Mouse (Mus musculus): ENCODE data around the gene Nucb1. TPM values are rescaled to one million over a fixed set of nuclear protein-coding genes. Genes with fewer than 3 reads are reported as not detected.

The Nucb1 gene
- polyA plus RNA-seq, 1 experiment from 2014 or later = 106 TPM

GRCm38 (mm10) chr7:45508561-45508960 lies 1.6 kb downstream of the Nucb1 start:
- Histone ChIP-seq H3K4me3 (0 out of 2 replicates have a peak overlapping the region, but pooled peaks have one; percentile 7), H3K9ac (replicated peaks) (no peak overlapping the region; the same call in 1 of the 2 replicates)

GRCm38 (mm10) chr7:45507583-45507982 lies 2.6 kb downstream of the Nucb1 start:
- Histone ChIP-seq H3K4me2 (replicated peaks) (no peak overlapping the region), H3K9ac (replicated peaks) (no peak overlapping the region), H3K27ac (replicated peaks) (no peak overlapping the region), H3K27me3 (no peaks in the 10 kb centered on the region), H3K4me3 (no peak overlapping the region), H3K4me1 (peaks cover 14% of the 10 kb centered on the region), H3K36me3 (peaks cover 19% of the 10 kb centered on the region), H3K9me3 (no peaks in the 10 kb centered on the region)
- ATAC-seq (ENCODE audit: low FRiP score, low read depth) = no peak
- WGBS = 90% methylated on average over 6 of the region's 6 CpGs

More at GRCm38 (mm10) chr7:45508561-45508960, 1.6 kb downstream of the Nucb1 start:
- Histone ChIP-seq H3K4me2 (replicated peaks) (no peak overlapping the region), H3K27ac (replicated peaks) (no peak overlapping the region), H3K9me3 (no peaks in the 10 kb centered on the region), H3K4me1 (peaks cover 14% of the 10 kb centered on the region), H3K27me3 (no peaks in the 10 kb centered on the region), H3K36me3 (peaks cover 15% of the 10 kb centered on the region)
- no peak for ATAC-seq (ENCODE audit: low FRiP score, low read depth)
- WGBS = 86% methylated on average over 6 of the region's 6 CpGs

GRCm38 (mm10) chr7:45498427-45498826 lies 11.8 kb downstream of the Nucb1 start:
- ATAC-seq (ENCODE audit: low FRiP score, low read depth) = no peak
- WGBS = 95% methylated on average over 6 of the region's 6 CpGs
- Histone ChIP-seq H3K27me3 (no peaks in the 10 kb centered on the region), H3K9me3 (no peaks in the 10 kb centered on the region), H3K4me3 (no peak overlapping the region), H3K27ac (replicated peaks) (no peak overlapping the region), H3K36me3 (peaks cover 86% of the 10 kb centered on the region), H3K4me1 (no peaks in the 10 kb centered on the region), H3K9ac (replicated peaks) (no peak overlapping the region), H3K4me2 (replicated peaks) (no peak overlapping the region)

- no peak overlapping the region for H3K4me3 ChIP-seq
- no peak overlapping the region for H3K9ac ChIP-seq (replicated peaks)
- no peaks in the 10 kb centered on the region for H3K9me3 ChIP-seq
- peaks cover 67% of the 10 kb centered on the region for H3K36me3 ChIP-seq
- 77% methylated on average over 9 of the region's 9 CpGs for WGBS
- H3K4me2 ChIP-seq (replicated peaks) = no peak overlapping the region
- ATAC-seq (ENCODE audit: low FRiP score, low read depth) = no peak
- no peak overlapping the region for H3K27ac ChIP-seq (replicated peaks)
- H3K4me1 ChIP-seq = peaks cover 5% of the 10 kb centered on the region; the same call in 1 of the 2 replicates
- no peaks in the 10 kb centered on the region for H3K27me3 ChIP-seq
These were observed 15.7 kb downstream of the Nucb1 start for GRCm38 (mm10) chr7:45494548-45494947.

GRCm38 (mm10) chr7:45492951-45493350 lies 17.3 kb downstream of the Nucb1 start:
- no peak overlapping the region for H3K4me3 ChIP-seq
- no peaks in the 10 kb centered on the region for H3K9me3 ChIP-seq
- H3K9ac ChIP-seq (replicated peaks) = no peak overlapping the region
- H3K27ac ChIP-seq (replicated peaks) = no peak overlapping the region
- ATAC-seq (ENCODE audit: low FRiP score, low read depth) = no peak
- 95% methylated on average over 5 of the region's 5 CpGs for WGBS
- H3K36me3 ChIP-seq = peaks cover 51% of the 10 kb centered on the region
- peaks cover 13% of the 10 kb centered on the region; the same call in 1 of the 2 replicates for H3K4me1 ChIP-seq
- H3K27me3 ChIP-seq = no peaks in the 10 kb centered on the region
- no peak overlapping the region for H3K4me2 ChIP-seq (replicated peaks)

- H3K27me3 ChIP-seq = no peaks in the 10 kb centered on the region
- peaks cover 45% of the 10 kb centered on the region for H3K36me3 ChIP-seq
- 93% methylated on average over 8 of the region's 8 CpGs for WGBS
- no peak overlapping the region for H3K27ac ChIP-seq (replicated peaks)
- no peak for ATAC-seq (ENCODE audit: low FRiP score, low read depth)
- no peak overlapping the region for H3K4me2 ChIP-seq (replicated peaks)
- no peaks in the 10 kb centered on the region for H3K9me3 ChIP-seq
- no peak overlapping the region for H3K4me3 ChIP-seq
- H3K9ac ChIP-seq (replicated peaks) = no peak overlapping the region
- peaks cover 13% of the 10 kb centered on the region; the same call in 1 of the 2 replicates for H3K4me1 ChIP-seq
These were observed 17.9 kb downstream of the Nucb1 start for GRCm38 (mm10) chr7:45492225-45492844.

- H3K27me3 ChIP-seq = no peaks in the 10 kb centered on the region
- no peak overlapping the region for H3K9ac ChIP-seq (replicated peaks)
- no peak for ATAC-seq (ENCODE audit: low FRiP score, low read depth)
- H3K36me3 ChIP-seq = peaks cover 36% of the 10 kb centered on the region
- no peaks in the 10 kb centered on the region for H3K9me3 ChIP-seq
- peaks cover 13% of the 10 kb centered on the region; the same call in 1 of the 2 replicates for H3K4me1 ChIP-seq
- H3K27ac ChIP-seq (replicated peaks) = no peak overlapping the region
- no peak overlapping the region for H3K4me2 ChIP-seq (replicated peaks)
- 19% methylated on average over 3 of the region's 3 CpGs for WGBS
- no peak overlapping the region for H3K4me3 ChIP-seq
These were observed 18.9 kb downstream of the Nucb1 start for GRCm38 (mm10) chr7:45491264-45491663.

- Histone ChIP-seq H3K4me2 (replicated peaks) (no peak overlapping the region), H3K36me3 (peaks cover 32% of the 10 kb centered on the region), H3K4me1 (peaks cover 13% of the 10 kb centered on the region; the same call in 1 of the 2 replicates), H3K27ac (replicated peaks) (no peak overlapping the region), H3K9me3 (no peaks in the 10 kb centered on the region), H3K4me3 (no peak overlapping the region), H3K27me3 (no peaks in the 10 kb centered on the region), H3K9ac (replicated peaks) (no peak overlapping the region)
- ATAC-seq (ENCODE audit: low FRiP score, low read depth) = no peak
- whole genome bisulfite sequencing = 41% methylated on average over 9 of the region's 9 CpGs
These were observed 19.4 kb downstream of the Nucb1 start for GRCm38 (mm10) chr7:45490822-45491221.

GRCm38 (mm10) chr7:45489578-45489977 lies 20.6 kb downstream of the Nucb1 start:
- peaks cover 13% of the 10 kb centered on the region; the same call in 1 of the 2 replicates for H3K4me1 ChIP-seq
- WGBS = 88% methylated on average over 7 of the region's 7 CpGs
- H3K4me2 ChIP-seq (replicated peaks) = no peak overlapping the region
- H3K4me3 ChIP-seq = no peak overlapping the region
- no peak overlapping the region for H3K27ac ChIP-seq (replicated peaks)
- no peaks in the 10 kb centered on the region for H3K27me3 ChIP-seq
- no peaks in the 10 kb centered on the region for H3K9me3 ChIP-seq
- H3K9ac ChIP-seq (replicated peaks) = no peak overlapping the region
- ATAC-seq (ENCODE audit: low FRiP score, low read depth) = no peak
- peaks cover 20% of the 10 kb centered on the region for H3K36me3 ChIP-seq

- Histone ChIP-seq H3K9me3 (no peaks in the 10 kb centered on the region), H3K27ac (replicated peaks) (peak within 1 kb of the TSS; percentile 62), H3K9ac (replicated peaks) (peak within 1 kb of the TSS; percentile 63), H3K27me3 (no peaks in the 10 kb centered on the region), H3K4me3 (peak within 1 kb of the TSS; percentile 48), H3K4me2 (replicated peaks) (peak within 1 kb of the TSS; percentile 66), H3K4me1 (peaks cover 13% of the 10 kb centered on the region; the same call in 1 of the 2 replicates), H3K36me3 (peaks cover 9% of the 10 kb centered on the region)
- 5% methylated on average over 38 of the region's 38 CpGs for WGBS
- peak; percentile 57 for ATAC-seq (ENCODE audit: low FRiP score, low read depth)
These were observed 21.7 kb downstream of the Nucb1 start, which contains the start of gene Dhdh for GRCm38 (mm10) chr7:45488293-45489204. Gene Dhdh (minus strand): TSS chr7:45488805.

- H3K27ac ChIP-seq (replicated peaks) = peak overlapping the region; percentile 62
- peaks cover 3% of the 10 kb centered on the region; the same call in 1 of the 2 replicates for H3K36me3 ChIP-seq
- H3K4me1 ChIP-seq = peaks cover 13% of the 10 kb centered on the region; the same call in 1 of the 2 replicates
- H3K9me3 ChIP-seq = no peaks in the 10 kb centered on the region
- H3K4me2 ChIP-seq (replicated peaks) = peak overlapping the region; percentile 66
- H3K4me3 ChIP-seq = peak overlapping the region; percentile 48
- H3K9ac ChIP-seq (replicated peaks) = peak overlapping the region; percentile 63; the same call in 1 of the 2 replicates
- WGBS = 9% methylated on average over 11 of the region's 11 CpGs
- H3K27me3 ChIP-seq = no peaks in the 10 kb centered on the region
- ATAC-seq (ENCODE audit: low FRiP score, low read depth) = peak; percentile 56; the same call in 1 of the 2 replicates
These were observed 22.3 kb downstream of the Nucb1 start for GRCm38 (mm10) chr7:45487861-45488292.

Measured in midbrain, embryonic 12.5 days (tissue).